Mouse (Mus musculus) midbrain, embryonic 15.5 days (tissue): ENCODE measurements around the gene Cast. TPM values are rescaled to one million over a fixed set of nuclear protein-coding genes. Genes with fewer than 3 reads are reported as not detected.

Experiments
- ATAC-seq: fragments of 200-750 bp; cut with Nextera tagmentation; replicated peaks from 2 replicates; pipeline ENCODE4 v1.8.0; 2017; ENCODE audit warnings: moderate TSS enrichment
- H3K27ac ChIP-seq: fragments of 300-500 bp; sonication (generic); 2 replicates; pipeline ENCODE4 v1.5.1; 2015; ENCODE audit warnings: mild to moderate bottlenecking, inconsistent platforms
- H3K27me3 ChIP-seq: fragments of 300-500 bp; sonication (generic); replicated peaks from 2 replicates; pipeline ENCODE4 v1.6.1; 2015; ENCODE audit warnings: inconsistent platforms
- H3K36me3 ChIP-seq: fragments of 300-500 bp; sonication (generic); replicated peaks from 2 replicates; pipeline ENCODE4 v1.6.1; 2015; ENCODE audit warnings: inconsistent platforms
- H3K4me1 ChIP-seq: fragments of 300-500 bp; sonication (generic); 2 replicates; pipeline ENCODE4 v1.6.1; 2015; ENCODE audit warnings: inconsistent platforms
- H3K4me2 ChIP-seq: fragments of 300-500 bp; sonication (generic); 2 replicates; pipeline ENCODE4 v1.6.1; 2015; ENCODE audit warnings: inconsistent platforms, mild to moderate bottlenecking, moderate library complexity
- H3K4me3 ChIP-seq: fragments of 300-500 bp; sonication (generic); 2 replicates; pipeline ENCODE4 v1.5.1; 2015; ENCODE audit warnings: mild to moderate bottlenecking, inconsistent platforms
- H3K9ac ChIP-seq: fragments of 300-500 bp; sonication (generic); 2 replicates; pipeline ENCODE4 v1.6.1; 2015; ENCODE audit warnings: mild to moderate bottlenecking, inconsistent platforms
- H3K9me3 ChIP-seq: fragments of 300-500 bp; sonication (generic); 2 replicates; pipeline ENCODE4 v1.6.1; 2016; ENCODE audit warnings: inconsistent platforms
- WGBS: fragments of 180-500 bp; shearing (Covaris S2); methylation state at CpG from one replicate; pipeline ENCODE4 v1.1.7; 2015; ENCODE audit warnings: mixed read lengths; 5-methylcytosine and 5-hydroxymethylcytosine counted together
- polyA plus RNA-seq: library from polyadenylated mRNA; unstranded; fragments of >200 nt; fragmentation: Nextera tagmentation; extraction: Ambion mirVana; gene quantifications from 2 replicates; pipeline ENCODE4 v1.2.1, GENCODE M21; 2015

The Cast gene
- polyA plus RNA-seq, 1 experiment from 2014 or later: 7.4 TPM

DNA sequence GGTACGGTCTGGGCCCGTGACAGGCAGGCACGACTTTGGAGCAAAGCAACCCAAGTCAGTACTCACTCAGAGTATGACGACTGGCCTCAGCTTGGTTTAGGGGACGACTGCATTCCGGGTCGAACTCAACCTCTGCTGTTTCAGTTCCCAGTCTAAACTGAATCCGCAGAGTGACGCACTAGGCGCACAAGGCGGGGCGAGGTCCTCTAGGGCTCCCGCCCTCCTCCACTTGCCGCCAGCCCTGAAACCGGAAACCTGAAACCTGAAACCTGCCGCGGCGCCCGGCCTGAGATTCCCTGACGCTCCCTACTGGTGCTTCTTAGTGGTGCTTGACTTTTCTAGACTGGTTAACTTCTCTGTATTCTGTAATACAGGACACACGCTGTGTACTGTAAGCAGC lies 38.1 kb downstream of the Cast start:
- H3K4me2 ChIP-seq: peak overlapping the region; percentile 61
- H3K4me1 ChIP-seq: peaks cover 8% of the 10 kb centered on the region
- H3K27me3 ChIP-seq: no peaks in the 10 kb centered on the region
- WGBS: under 1% methylated on average over 21 of the region's 21 CpGs
- H3K27ac ChIP-seq: no peak overlapping the region
- H3K9me3 ChIP-seq: no peaks in the 10 kb centered on the region
- peak overlapping the region; percentile 40 for H3K4me3 ChIP-seq
- peak overlapping the region; percentile 19 for H3K9ac ChIP-seq
- ATAC-seq: peak; percentile 98
- H3K36me3 ChIP-seq: no peaks in the 10 kb centered on the region

DNA sequence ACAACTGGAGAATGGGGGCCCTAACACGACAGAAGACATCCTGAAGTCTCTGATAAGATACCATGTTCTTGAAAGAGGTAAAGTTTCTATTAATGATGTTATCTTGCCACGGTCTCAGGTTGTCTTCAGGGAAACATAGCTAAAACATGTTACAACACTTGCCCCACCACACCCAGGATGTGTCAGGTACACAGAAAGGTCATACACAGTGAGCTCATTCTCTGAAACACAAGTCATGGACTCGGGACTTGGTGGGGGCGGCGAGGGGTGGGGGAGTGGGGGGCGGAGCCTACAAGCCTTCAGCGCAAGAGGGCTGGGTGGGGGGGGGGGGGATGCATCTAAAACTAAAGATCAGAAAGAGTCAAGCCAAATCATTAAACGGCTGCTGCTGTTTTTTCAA lies 38.7 kb downstream of the Cast start:
- Histone ChIP-seq H3K4me1 (peaks cover 8% of the 10 kb centered on the region), H3K36me3 (no peaks in the 10 kb centered on the region), H3K27ac (no peak overlapping the region), H3K27me3 (no peaks in the 10 kb centered on the region), H3K4me3 (peak overlapping the region; percentile 40), H3K9ac (no peak overlapping the region), H3K4me2 (peak overlapping the region; percentile 61), H3K9me3 (no peaks in the 10 kb centered on the region)
- ATAC-seq: peak; percentile 35; the same call in 1 of the 2 replicates
- WGBS: 13% methylated on average over 8 of the region's 8 CpGs

- Histone ChIP-seq H3K9me3 (no peaks in the 10 kb centered on the region), H3K9ac (no peak overlapping the region), H3K4me2 (no peak overlapping the region), H3K27me3 (no peaks in the 10 kb centered on the region), H3K4me1 (peaks cover 8% of the 10 kb centered on the region), H3K36me3 (no peaks in the 10 kb centered on the region), H3K4me3 (no peak overlapping the region), H3K27ac (no peak overlapping the region)
- ATAC-seq: no peak
- WGBS: 79% methylated on average over 2 of the region's 2 CpGs
Measured at GRCm38 (mm10) chr13:74767186-74767585, 41.4 kb downstream of the Cast start.

DNA sequence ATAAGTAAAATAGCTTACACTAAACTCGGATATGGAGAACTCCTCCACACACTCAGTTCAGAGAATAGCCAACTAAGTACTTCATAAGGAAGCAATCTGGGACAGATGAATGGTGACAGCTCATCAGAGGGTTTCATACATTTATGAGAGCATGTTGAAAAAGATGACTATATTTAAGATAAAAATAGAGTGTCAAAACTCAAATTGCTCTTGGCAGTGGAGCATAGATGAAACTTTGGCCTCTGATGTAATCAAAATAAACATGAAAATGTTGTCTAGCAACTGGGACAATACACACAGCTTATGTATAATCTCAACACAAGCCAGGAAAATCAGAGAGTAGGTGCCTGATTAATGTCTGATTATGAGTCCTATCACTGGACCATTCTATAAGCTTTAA lies 45.9 kb downstream of the Cast start:
- H3K4me3 ChIP-seq: no peak overlapping the region
- ATAC-seq: no peak
- H3K36me3 ChIP-seq: no peaks in the 10 kb centered on the region
- no peaks in the 10 kb centered on the region for H3K4me1 ChIP-seq
- no peaks in the 10 kb centered on the region for H3K9me3 ChIP-seq
- no peak overlapping the region for H3K27ac ChIP-seq
- H3K9ac ChIP-seq: no peak overlapping the region
- no peaks in the 10 kb centered on the region for H3K27me3 ChIP-seq
- 86% methylated on average over 1 of the region's 1 CpGs for WGBS
- H3K4me2 ChIP-seq: no peak overlapping the region

- no peaks in the 10 kb centered on the region for H3K36me3 ChIP-seq
- no peak for ATAC-seq
- H3K9me3 ChIP-seq: no peaks in the 10 kb centered on the region
- no peak overlapping the region for H3K9ac ChIP-seq
- H3K4me2 ChIP-seq: no peak overlapping the region
- no peaks in the 10 kb centered on the region for H3K27me3 ChIP-seq
- WGBS: 97% methylated on average over 1 of the region's 1 CpGs
- H3K27ac ChIP-seq: no peak overlapping the region
- no peak overlapping the region for H3K4me3 ChIP-seq
- H3K4me1 ChIP-seq: no peaks in the 10 kb centered on the region
Measured at GRCm38 (mm10) chr13:74759152-74759551, 49.5 kb downstream of the Cast start.

GRCm38 (mm10) chr13:74743219-74743618 lies 65.4 kb downstream of the Cast start:
- ATAC-seq: no peak
- 56% methylated on average over 5 of the region's 5 CpGs for WGBS

GRCm38 (mm10) chr13:74736396-74736795 lies 72.2 kb downstream of the Cast start:
- 86% methylated on average over 2 of the region's 2 CpGs for WGBS
- Histone ChIP-seq H3K36me3 (no peaks in the 10 kb centered on the region), H3K4me1 (no peaks in the 10 kb centered on the region), H3K9ac (no peak overlapping the region), H3K27me3 (no peaks in the 10 kb centered on the region), H3K4me2 (no peak overlapping the region), H3K9me3 (no peaks in the 10 kb centered on the region), H3K27ac (no peak overlapping the region), H3K4me3 (no peak overlapping the region)
- ATAC-seq: no peak

More at GRCm38 (mm10) chr13:74743219-74743618, 65.4 kb downstream of the Cast start:
- H3K4me3 ChIP-seq: no peak overlapping the region
- H3K27ac ChIP-seq: no peak overlapping the region
- H3K36me3 ChIP-seq: no peaks in the 10 kb centered on the region
- H3K27me3 ChIP-seq: no peaks in the 10 kb centered on the region
- no peak overlapping the region for H3K4me2 ChIP-seq
- no peaks in the 10 kb centered on the region for H3K4me1 ChIP-seq
- H3K9me3 ChIP-seq: no peaks in the 10 kb centered on the region
- no peak overlapping the region for H3K9ac ChIP-seq

DNA sequence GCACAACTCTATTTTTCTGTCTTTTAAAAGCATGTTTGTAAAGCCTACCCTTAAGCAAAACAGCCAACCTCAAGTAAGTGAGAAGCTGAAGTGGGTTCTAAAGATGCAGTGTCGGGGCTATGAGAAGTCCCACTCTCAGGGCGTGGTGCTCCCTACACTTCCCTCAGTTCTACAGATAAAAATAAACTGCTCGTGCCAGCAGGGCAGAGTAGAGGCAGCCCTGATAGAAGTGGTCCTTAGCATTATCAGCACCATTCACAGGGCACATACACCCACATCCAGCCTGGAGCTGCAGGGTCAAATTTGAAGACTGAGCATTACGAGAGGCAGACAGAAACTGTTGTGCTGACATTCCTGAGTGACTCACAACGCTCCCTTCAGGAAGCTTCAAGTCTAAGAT lies 72.8 kb downstream of the Cast start:
- Histone ChIP-seq H3K27ac (no peak overlapping the region), H3K36me3 (no peaks in the 10 kb centered on the region), H3K4me3 (no peak overlapping the region), H3K9me3 (no peaks in the 10 kb centered on the region), H3K27me3 (no peaks in the 10 kb centered on the region), H3K9ac (no peak overlapping the region), H3K4me1 (no peaks in the 10 kb centered on the region), H3K4me2 (no peak overlapping the region)
- ATAC-seq: no peak
- 84% methylated on average over 5 of the region's 5 CpGs for WGBS

DNA sequence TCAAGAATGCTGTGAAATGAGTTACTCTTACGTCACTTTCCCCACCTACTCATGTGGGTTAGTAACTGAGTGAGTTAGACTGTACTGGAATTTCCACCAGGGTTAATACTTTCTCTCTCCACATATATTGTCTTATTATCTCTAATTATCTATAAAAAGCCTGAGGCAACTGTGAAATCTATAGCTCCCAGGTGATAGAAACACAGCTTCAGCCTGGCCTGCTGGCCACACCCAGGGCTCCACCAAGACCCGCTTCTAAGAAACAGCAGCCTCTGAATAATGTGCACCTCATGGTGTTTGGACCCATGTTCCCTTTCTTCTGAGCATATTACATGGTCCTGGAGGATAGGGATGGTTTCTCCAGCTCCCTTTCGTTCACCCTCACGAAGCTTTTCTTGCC lies 74.9 kb downstream of the Cast start:
- Histone ChIP-seq H3K4me3 (no peak overlapping the region), H3K9me3 (no peaks in the 10 kb centered on the region), H3K9ac (no peak overlapping the region), H3K36me3 (no peaks in the 10 kb centered on the region), H3K27ac (no peak overlapping the region), H3K4me1 (no peaks in the 10 kb centered on the region), H3K4me2 (no peak overlapping the region), H3K27me3 (no peaks in the 10 kb centered on the region)
- no peak for ATAC-seq
- 88% methylated on average over 4 of the region's 4 CpGs for WGBS

DNA sequence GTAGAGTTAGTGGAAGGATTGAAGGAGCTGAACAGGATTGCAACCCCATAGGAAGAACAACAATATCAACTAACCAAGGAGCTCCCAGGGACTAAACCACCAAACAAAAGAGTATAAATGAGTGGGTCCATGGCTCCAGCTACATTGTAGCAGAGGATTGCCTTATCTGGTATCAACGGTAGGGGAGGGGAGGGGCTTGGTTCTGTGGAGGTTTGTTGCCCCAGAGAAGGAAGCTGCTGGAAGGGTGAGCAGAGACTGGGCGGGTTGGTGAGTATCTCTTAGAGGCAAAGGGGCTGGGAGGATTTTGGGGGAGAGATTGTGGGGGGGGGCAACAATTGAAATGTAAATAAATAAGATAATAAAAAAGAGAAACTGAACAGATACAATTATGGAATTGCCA lies 89.6 kb downstream of the Cast start:
- no peak overlapping the region for H3K9ac ChIP-seq
- no peaks in the 10 kb centered on the region for H3K4me1 ChIP-seq
- no peaks in the 10 kb centered on the region for H3K36me3 ChIP-seq
- no peaks in the 10 kb centered on the region for H3K9me3 ChIP-seq
- H3K27ac ChIP-seq: no peak overlapping the region
- H3K4me2 ChIP-seq: no peak overlapping the region
- H3K4me3 ChIP-seq: no peak overlapping the region
- no peaks in the 10 kb centered on the region for H3K27me3 ChIP-seq
- no peak for ATAC-seq
- 89% methylated on average over 2 of the region's 2 CpGs for WGBS

DNA sequence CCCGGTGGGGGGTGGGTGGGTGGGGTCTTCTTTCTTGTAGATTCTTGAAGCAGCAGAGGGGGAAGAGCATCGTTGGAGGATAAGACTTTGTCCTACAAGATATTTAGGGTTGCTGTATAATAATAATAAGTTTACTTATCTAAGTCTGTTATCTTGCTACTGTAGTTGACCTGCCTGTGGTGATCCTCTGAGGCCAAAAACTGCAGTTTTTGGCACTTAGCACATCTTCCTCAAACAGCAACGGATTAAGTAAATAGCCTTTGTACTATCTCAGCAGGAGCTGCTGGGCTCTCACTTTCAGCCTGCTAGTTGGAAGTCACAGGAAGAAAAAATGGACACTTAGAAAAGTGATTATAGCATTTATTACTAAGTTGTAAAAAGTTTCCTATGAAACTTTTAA lies 112.4 kb downstream of the Cast start:
- H3K9me3 ChIP-seq: no peaks in the 10 kb centered on the region
- no peak overlapping the region for H3K4me3 ChIP-seq
- no peak overlapping the region for H3K9ac ChIP-seq
- no peak for ATAC-seq
- no peaks in the 10 kb centered on the region for H3K27me3 ChIP-seq
- H3K27ac ChIP-seq: no peak overlapping the region
- no peak overlapping the region for H3K4me2 ChIP-seq
- 58% methylated on average over 3 of the region's 3 CpGs for WGBS
- H3K4me1 ChIP-seq: no peaks in the 10 kb centered on the region
- H3K36me3 ChIP-seq: no peaks in the 10 kb centered on the region

GRCm38 (mm10) chr13:74695497-74696193 lies 113.0 kb downstream of the Cast start:
- ATAC-seq: no peak
- H3K36me3 ChIP-seq: no peaks in the 10 kb centered on the region
- H3K4me1 ChIP-seq: no peaks in the 10 kb centered on the region
- H3K9me3 ChIP-seq: no peaks in the 10 kb centered on the region
- H3K27ac ChIP-seq: no peak overlapping the region
- no peak overlapping the region for H3K4me3 ChIP-seq
- no peaks in the 10 kb centered on the region for H3K27me3 ChIP-seq
- H3K9ac ChIP-seq: no peak overlapping the region
- 91% methylated on average over 5 of the region's 5 CpGs for WGBS
- no peak overlapping the region for H3K4me2 ChIP-seq
